Mouse (Mus musculus) liver, embryonic 14.5 days (tissue): ENCODE results near the gene Zdhhc12.
"Not testable (repeated sequence)": the region's sequence is repeated elsewhere in the genome, so short reads cannot be mapped to it uniquely, and the experiment has no call there.

Experiments used
- CTCF ChIP-seq: IDR thresholded peaks from 2 replicates; pipeline ENCODE4 v1.5.1; 2016; ENCODE audit warnings: antibody characterized with exemption, low read depth, control low read depth
- EP300 ChIP-seq: IDR thresholded peaks from 2 replicates; pipeline ENCODE4 v1.6.1; 2016; ENCODE audit warnings: antibody characterized with exemption, low read depth

DNA sequence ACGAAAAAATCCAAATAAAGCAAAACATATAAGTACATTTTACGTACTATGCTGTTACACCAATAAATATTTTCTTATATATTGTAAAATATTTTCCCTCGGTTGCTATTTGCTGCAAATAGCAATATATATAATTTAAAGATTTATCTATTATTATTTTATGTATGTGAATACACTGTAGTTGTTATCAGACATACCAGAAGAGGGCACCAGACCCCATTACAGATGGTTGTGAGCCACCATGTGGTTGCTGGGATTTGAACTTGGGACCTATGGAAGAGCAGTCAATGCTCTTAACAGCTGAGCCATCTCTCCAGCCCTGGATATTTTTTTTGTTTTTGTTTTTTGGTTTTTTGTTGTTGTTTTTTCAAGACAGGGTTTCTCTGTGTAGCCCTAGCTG lies 38.1 kb downstream of the Zdhhc12 start:
- not testable (repeated sequence) for TF ChIP-seq CTCF, EP300
